Mouse (Mus musculus) E14TG2a.4 (cell line): ENCODE data around the gene Nup50.

ENCODE experiments used
- CTCF ChIP-seq: conservative IDR thresholded peaks from 2 replicates; pipeline ENCODE4 v1.5.1; 2014; ENCODE audit warnings: low read length
- NANOG ChIP-seq: IDR thresholded peaks from 2 replicates; pipeline ENCODE4 v1.6.1; 2014; ENCODE audit warnings: borderline replicate concordance, low read length, mixed read lengths
- POU5F1 ChIP-seq: IDR thresholded peaks from 2 replicates; pipeline ENCODE4 v1.6.1; 2014; ENCODE audit warnings: low read length, borderline replicate concordance

- TF ChIP-seq CTCF: no peak
- TF ChIP-seq NANOG: no peak
- TF ChIP-seq POU5F1: no peak
These were observed 49.8 kb downstream of the Nup50 start for GRCm38 (mm10) chr15:84972860-84973543.
